Mouse (Mus musculus) layer of hippocampus, adult 9-10 months (tissue): ENCODE measurements around the gene Hoxb7.

Experiments used
- DNase-seq: peaks from one replicate; pipeline ENCODE4 v3.0.0; 2022; ENCODE audit warnings: low spot score

The Hoxb7 gene

DNA sequence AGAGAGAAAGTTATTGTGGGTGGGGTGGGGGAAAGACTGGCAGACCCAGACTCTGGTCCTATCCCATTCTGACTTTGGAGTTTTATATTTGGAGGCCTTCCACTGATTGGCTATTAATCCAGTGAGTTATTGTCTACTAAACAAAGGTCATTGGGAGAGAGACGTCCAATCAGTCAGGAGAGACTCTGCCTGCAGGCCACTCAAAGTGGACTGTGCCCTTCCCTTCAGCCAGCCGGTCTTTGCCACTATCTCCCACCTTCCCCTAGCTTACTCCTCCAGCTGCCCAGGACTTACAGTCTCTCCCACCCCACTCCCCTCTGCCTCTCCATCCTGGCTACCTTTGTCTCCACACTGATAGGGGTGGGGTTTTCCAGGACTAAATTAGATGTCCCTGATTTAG, 50.2 kb downstream of the Hoxb7 start:
- DNase-seq, result no peak

DNA sequence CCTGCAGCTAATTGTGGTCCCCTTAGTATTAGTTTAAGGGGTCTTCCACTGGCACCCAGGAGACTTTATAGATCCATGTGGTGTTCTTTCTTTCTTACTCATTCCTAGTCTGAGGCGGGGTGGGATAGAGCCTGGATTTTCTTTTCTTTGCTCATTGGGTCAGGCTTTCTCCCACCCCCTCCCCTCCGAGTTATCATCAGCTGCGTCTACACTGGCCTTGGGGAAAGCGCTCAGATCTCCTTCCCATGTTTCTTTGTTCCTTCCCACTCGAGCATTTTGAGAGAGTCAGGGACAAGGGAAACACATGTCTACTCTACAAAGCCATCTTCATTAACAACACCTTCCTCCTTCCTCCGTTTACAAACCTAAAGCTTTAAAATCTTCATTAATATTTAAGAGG, 50.6 kb downstream of the Hoxb7 start:
- DNase-seq, result no peak

DNA sequence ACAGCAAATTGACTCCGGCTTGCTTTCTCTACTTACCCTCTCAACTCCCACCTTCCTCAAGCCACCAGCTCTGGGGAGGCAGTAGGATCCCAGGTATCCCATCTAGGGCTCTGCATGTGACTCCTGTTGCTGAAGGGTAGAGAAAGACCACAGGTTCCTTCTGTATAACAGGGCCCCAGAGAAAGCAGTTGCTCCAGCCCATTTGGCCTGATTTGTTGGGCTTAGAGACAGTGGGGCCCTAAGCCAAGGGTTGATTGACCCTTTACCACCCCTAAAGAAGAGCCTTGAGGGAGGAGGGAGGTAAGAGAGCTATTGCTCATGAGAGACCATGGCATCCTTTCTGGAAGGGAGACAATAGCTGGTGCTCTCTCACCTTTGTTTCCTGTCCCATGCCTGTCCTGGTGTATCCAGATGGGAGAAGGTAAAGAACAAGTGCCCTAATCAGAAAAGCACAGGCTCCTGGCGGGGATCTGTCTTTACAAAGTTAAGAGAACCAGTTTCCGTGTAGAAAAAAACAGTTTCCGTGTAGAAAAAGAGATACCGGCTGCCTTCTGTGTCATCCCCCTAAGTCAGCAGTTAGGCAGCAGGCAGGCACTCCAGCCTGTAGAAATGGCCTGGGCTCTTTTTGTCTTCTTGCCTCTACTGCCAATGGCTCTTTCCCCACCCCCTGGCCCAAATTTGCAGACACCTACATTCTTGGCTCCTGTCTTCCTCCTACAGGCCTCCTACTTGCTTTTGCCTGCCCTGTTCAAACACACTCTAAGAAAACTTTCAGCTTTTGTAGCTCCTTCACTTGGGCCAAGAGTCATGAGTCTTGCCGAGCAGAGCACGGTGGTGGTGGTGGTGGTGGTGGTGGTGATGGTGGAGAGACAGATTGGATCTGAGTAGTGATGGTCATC, 52.8 kb downstream of the Hoxb7 start:
- DNase-seq, result no peak
